Mouse (Mus musculus) neural tube, embryonic 11.5 days (tissue): ENCODE measurements at regions not wholly inside any gene's neighbourhood (a gene's known extent, or its start where the extent isn't known, plus 50 kb on each side); places are given as distances from the start of the nearest gene placed in this dataset.

Experiments used
- ATAC-seq: fragments of 200-750 bp; cut with Nextera tagmentation; 2 replicates; pipeline ENCODE4 v1.8.0; 2017; ENCODE audit warnings: moderate number of reproducible peaks, mild to moderate bottlenecking, moderate TSS enrichment, moderate library complexity; ENCODE audit not compliant: insufficient read depth, low FRiP score, low TSS enrichment
- DNase-seq: peaks from one replicate; pipeline ENCODE4 v3.0.0-alpha.2; 2015; ENCODE audit warnings: low spot score
- H3K27ac ChIP-seq: fragments of 300-500 bp; sonication (generic); 2 replicates; pipeline ENCODE4 v1.5.1; 2014; ENCODE audit warnings: low read depth, mild to moderate bottlenecking, low read length
- H3K27me3 ChIP-seq: fragments of 300-500 bp; sonication (generic); 2 replicates; pipeline ENCODE4 v1.6.1; 2014; ENCODE audit warnings: mild to moderate bottlenecking, low read length, mixed read lengths; ENCODE audit not compliant: control insufficient read depth, insufficient read depth
- H3K36me3 ChIP-seq: fragments of 300-500 bp; sonication (generic); 2 replicates; pipeline ENCODE4 v1.6.1; 2014; ENCODE audit warnings: mild to moderate bottlenecking, low read length, moderate library complexity, mixed read lengths; ENCODE audit not compliant: control insufficient read depth, insufficient read depth
- H3K4me1 ChIP-seq: fragments of 300-500 bp; sonication (generic); 2 replicates; pipeline ENCODE4 v1.6.1; 2014; ENCODE audit warnings: low read length, mixed read lengths; ENCODE audit not compliant: control insufficient read depth, insufficient read depth
- H3K4me2 ChIP-seq: fragments of 300-500 bp; sonication (generic); 2 replicates; pipeline ENCODE4 v1.6.1; 2014; ENCODE audit warnings: low read depth, mild to moderate bottlenecking, moderate library complexity
- H3K4me3 ChIP-seq: fragments of 300-500 bp; sonication (generic); 2 replicates; pipeline ENCODE4 v1.5.1; 2014; ENCODE audit warnings: low read depth, low read length
- H3K9ac ChIP-seq: fragments of 300-500 bp; sonication (generic); 2 replicates; pipeline ENCODE4 v1.6.1; 2014; ENCODE audit warnings: mild to moderate bottlenecking, low read length
- H3K9me3 ChIP-seq: fragments of 300-500 bp; sonication (generic); 2 replicates; pipeline ENCODE4 v1.6.1; 2016; ENCODE audit warnings: low read length; ENCODE audit not compliant: control insufficient read depth
- WGBS: fragments of 180-500 bp; shearing (Covaris S2); extraction: QIAGEN DNeasy Blood & Tissue Kit; methylation state at CpG from one replicate; pipeline ENCODE4 v1.1.7; 2014; 5-methylcytosine and 5-hydroxymethylcytosine counted together

GRCm38 (mm10) chr10:55962627-55963203 lies 144.0 kb upstream of the Msl3l2 start:
- no peak overlapping the region for H3K4me3 ChIP-seq
- ATAC-seq, result peak; percentile 38; the same call in 1 of the 2 replicates
- no peaks in the 10 kb centered on the region for H3K9me3 ChIP-seq
- no peaks in the 10 kb centered on the region for H3K4me1 ChIP-seq
- no peaks in the 10 kb centered on the region for H3K27me3 ChIP-seq
- DNase-seq, result no peak
- H3K4me2 ChIP-seq, result no peak overlapping the region
- no peaks in the 10 kb centered on the region for H3K36me3 ChIP-seq
- no peak overlapping the region for H3K27ac ChIP-seq
- 71% methylated on average over 4 of the region's 4 CpGs for WGBS
- H3K9ac ChIP-seq, result no peak overlapping the region
